9 mouse cellular contexts compared by ENCODE assay signal in the genomic region with DNA sequence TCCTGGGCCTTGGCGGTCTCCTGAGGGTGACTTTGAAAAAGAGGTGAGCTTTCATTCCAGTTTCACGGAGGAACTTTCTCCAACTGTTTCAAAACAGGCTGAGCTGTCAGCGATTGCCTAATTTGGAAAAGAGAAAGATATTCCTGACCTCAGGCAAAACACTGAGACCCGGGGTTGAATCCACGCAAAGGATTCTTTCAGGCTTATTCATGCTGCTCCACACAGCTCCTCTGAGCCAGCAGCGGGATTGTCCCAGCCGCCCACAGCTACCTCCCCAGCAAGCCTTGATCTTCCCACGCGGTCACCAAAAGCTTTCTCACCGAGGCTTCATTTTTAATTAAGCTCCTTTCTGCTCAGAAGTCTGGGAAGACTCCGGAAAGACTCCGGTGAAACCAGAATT.
DNase-seq lines count a peak whose midpoint lies in the region.
"Had no signal": no experiment of that assay in that cellular context is flagged by ENCODE, and none has a peak within 500 bp of the region (broad histone marks: within the 10 kb centered on the region; RNA-seq: fewer than 3 reads in every experiment).

No protein-coding gene starts in this region.

- DNase-seq in left cerebral cortex, adult 18-20 months (ENCODE audit: low spot score in 2 of 2) = peak; percentile 41 to 72
- DNase-seq in left cerebral cortex, postnatal 4 days = no peak
- peak; percentile 27 for DNase-seq in right cerebral cortex, postnatal 25 days
- DNase-seq in right cerebral cortex, postnatal 10 days (ENCODE audit: low spot score in 2 of 2) = no peak
- DNase-seq in heart, adult 8-10 months (ENCODE audit: low spot score) = peak; percentile 35
- no peak for DNase-seq in kidney, postnatal 25 days
- no peak for DNase-seq in cerebellum, postnatal 36 days
- DNase-seq: cerebellum, adult 9-10 months; thymus, postnatal 4 days had no signal

- intact Hi-C loops in left cerebral cortex, postnatal 4 days (cut with DNase I) = no loop called here

Comparison
In these comparisons a context has a peak if more than half of its experiments do, and no peak if none do; other contexts are left out.
1. DNase-seq: peak in left cerebral cortex, adult 18-20 months (2 of 2), right cerebral cortex, postnatal 25 days (single experiment) and heart, adult 8-10 months (single experiment); none in left cerebral cortex, postnatal 4 days (single experiment), right cerebral cortex, postnatal 10 days (0 of 2), kidney, postnatal 25 days (0 of 2) and cerebellum, postnatal 36 days (0 of 2).